Mouse (Mus musculus) lung, adult 2 months (tissue): ENCODE measurements around the gene Cntn5.

Source experiments
- CTCF ChIP-seq: fragments of 200-500 bp; IDR thresholded peaks from 2 replicates; pipeline ENCODE4 v1.5.1; 2011; ENCODE audit warnings: mild to moderate bottlenecking, low read length, control low read depth; ENCODE audit not compliant: insufficient read depth
- POLR2A ChIP-seq: fragments of 200-500 bp; IDR thresholded peaks from 2 replicates; pipeline ENCODE4 v1.6.1; 2011; ENCODE audit warnings: low read depth, mild to moderate bottlenecking, control low read depth, low read length, borderline replicate concordance; ENCODE audit errors: extremely low read depth

DNA sequence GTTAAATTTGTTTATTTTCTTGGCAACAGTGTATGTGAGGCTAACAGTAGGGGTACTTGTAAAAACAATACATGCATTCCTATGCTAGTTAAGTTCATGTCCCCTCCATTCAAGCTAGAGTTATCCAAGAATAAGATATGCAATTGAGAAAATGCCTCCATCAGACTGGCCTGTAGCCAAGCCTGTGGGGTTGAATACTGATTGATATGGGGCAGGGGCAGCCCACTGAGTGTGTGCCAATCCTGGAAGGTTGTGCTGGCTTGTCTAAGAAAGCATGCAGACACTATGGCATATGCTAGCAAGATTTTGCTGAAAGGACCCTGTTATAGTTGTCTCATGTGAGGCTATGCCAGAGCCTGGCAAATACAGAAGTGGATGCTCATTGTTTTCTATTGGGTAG is 1196.8 kb downstream of the Cntn5 start:
- TF ChIP-seq CTCF (no peak), POLR2A (no peak)
